Mouse (Mus musculus): ENCODE data around the gene Ltbp4.

- no peak for TF ChIP-seq POLR2A (IDR thresholded peaks at IDR 0.05; ENCODE audit: extremely low read depth, insufficient read depth, low read length)
- no peak for TF ChIP-seq CTCF (IDR thresholded peaks at IDR 0.05; ENCODE audit: extremely low read depth, insufficient read depth, low read length)
Observed at GRCm38 (mm10) chr7:27324161-27324560, 13.3 kb downstream of the Ltbp4 start.
